Mouse (Mus musculus) R1 (cell line): ENCODE results near the gene Ptchd4.
A peak's percentile ranks its signal among the peaks of the same experiment; 100 is the strongest.

Experiments
- DNase-seq: peaks from one replicate; pipeline ENCODE4 v3.0.0-alpha.2; 2018; ENCODE audit warnings: low read depth, low spot score

The Ptchd4 gene

GRCm38 (mm10) chr17:42315669-42316611 lies at the start of gene Ptchd4:
Gene Ptchd4, plus strand, starts transcription at chr17:42315947.
- DNase-seq: peak; percentile 54

GRCm38 (mm10) chr17:42276861-42277260 lies 38.9 kb upstream of the Ptchd4 start:
- DNase-seq: peak; percentile 12

- no peak for DNase-seq
Measured at GRCm38 (mm10) chr17:42284391-42284790, 31.4 kb upstream of the Ptchd4 start.

- DNase-seq: no peak
Measured at GRCm38 (mm10) chr17:42286255-42286654, 29.5 kb upstream of the Ptchd4 start.

- DNase-seq: no peak
Measured at GRCm38 (mm10) chr17:42290341-42290740, 25.4 kb upstream of the Ptchd4 start.

GRCm38 (mm10) chr17:42291793-42292192 lies 24.0 kb upstream of the Ptchd4 start:
- DNase-seq: peak; percentile 75

GRCm38 (mm10) chr17:42297986-42298385 lies 17.8 kb upstream of the Ptchd4 start:
- no peak for DNase-seq

GRCm38 (mm10) chr17:42299681-42300080 lies 16.1 kb upstream of the Ptchd4 start:
- DNase-seq: no peak

GRCm38 (mm10) chr17:42303062-42303577 lies 12.6 kb upstream of the Ptchd4 start:
- no peak for DNase-seq

- peak; percentile 7 for DNase-seq
Measured at GRCm38 (mm10) chr17:42304262-42304661, 11.5 kb upstream of the Ptchd4 start.

GRCm38 (mm10) chr17:42307001-42307400 lies 8.7 kb upstream of the Ptchd4 start:
- peak; percentile 55 for DNase-seq

GRCm38 (mm10) chr17:42310136-42310535 lies 5.6 kb upstream of the Ptchd4 start:
- no peak for DNase-seq

- DNase-seq: peak; percentile 45
Measured at GRCm38 (mm10) chr17:42316612-42316982, 850 bp downstream of the Ptchd4 start.

GRCm38 (mm10) chr17:42335787-42336186 lies 20.0 kb downstream of the Ptchd4 start:
- DNase-seq: no peak

GRCm38 (mm10) chr17:42336571-42336970 lies 20.8 kb downstream of the Ptchd4 start:
- no peak for DNase-seq

GRCm38 (mm10) chr17:42346027-42346426 lies 30.3 kb downstream of the Ptchd4 start:
- no peak for DNase-seq

- DNase-seq: no peak
Measured at GRCm38 (mm10) chr17:42358481-42358880, 42.7 kb downstream of the Ptchd4 start.

GRCm38 (mm10) chr17:42363085-42363710 lies 47.5 kb downstream of the Ptchd4 start:
- no peak for DNase-seq

- DNase-seq: no peak
Measured at GRCm38 (mm10) chr17:42364716-42365115, 49.0 kb downstream of the Ptchd4 start.

GRCm38 (mm10) chr17:42374881-42375280 lies 59.1 kb downstream of the Ptchd4 start:
- DNase-seq: no peak

GRCm38 (mm10) chr17:42393086-42393485 lies 77.3 kb downstream of the Ptchd4 start:
- no peak for DNase-seq

GRCm38 (mm10) chr17:42395299-42395698 lies 79.6 kb downstream of the Ptchd4 start:
- no peak for DNase-seq

GRCm38 (mm10) chr17:42418449-42418848 lies 102.7 kb downstream of the Ptchd4 start:
- no peak for DNase-seq
